Mouse (Mus musculus): Measurements from ENCODE around the gene Ldhc.
A peak's percentile ranks its signal among the peaks of the same experiment; 100 is the strongest.

Gene Ldhc

GRCm38 (mm10) chr7:46919551-46920176 is 58.7 kb downstream of the Ldhc start, which contains the start of gene Tsg101:
Tsg101 (minus strand) TSS chr7:46919969.
- DNase-seq = peak; percentile 88

GRCm38 (mm10) chr7:46922075-46922474 is 61.1 kb downstream of the Ldhc start:
- no peak for DNase-seq

Measured in cerebellum, adult 8-10 months (tissue).